Mouse (Mus musculus) hindbrain, embryonic 12.5 days (tissue): ENCODE data around the gene Prss28. TPM values are rescaled to one million over a fixed set of nuclear protein-coding genes. Genes with fewer than 3 reads are reported as not detected.

Experiments
- ATAC-seq: fragments of 200-750 bp; cut with Nextera tagmentation; 2 replicates; pipeline ENCODE4 v1.8.0; 2017; ENCODE audit warnings: moderate TSS enrichment; ENCODE audit not compliant: low FRiP score
- H3K27ac ChIP-seq: fragments of 300-500 bp; sonication (generic); 2 replicates; pipeline ENCODE4 v1.5.1; 2016; ENCODE audit warnings: mild to moderate bottlenecking
- H3K27me3 ChIP-seq: fragments of 300-500 bp; sonication (generic); 2 replicates; pipeline ENCODE4 v1.6.1; 2016; ENCODE audit warnings: mild to moderate bottlenecking
- H3K36me3 ChIP-seq: fragments of 300-500 bp; sonication (generic); 2 replicates; pipeline ENCODE4 v1.6.1; 2016; ENCODE audit warnings: mild to moderate bottlenecking
- H3K4me1 ChIP-seq: fragments of 300-500 bp; sonication (generic); 2 replicates; pipeline ENCODE4 v1.6.1; 2016
- H3K4me2 ChIP-seq: fragments of 300-500 bp; sonication (generic); replicated peaks from 2 replicates; pipeline ENCODE4 v1.6.1; 2016; ENCODE audit warnings: mild to moderate bottlenecking
- H3K4me3 ChIP-seq: fragments of 300-500 bp; sonication (generic); 2 replicates; pipeline ENCODE4 v1.5.1; 2016; ENCODE audit warnings: mild to moderate bottlenecking
- H3K9ac ChIP-seq: fragments of 300-500 bp; sonication (generic); 2 replicates; pipeline ENCODE4 v1.6.1; 2016; ENCODE audit warnings: mild to moderate bottlenecking, moderate library complexity
- H3K9me3 ChIP-seq: fragments of 300-500 bp; sonication (generic); replicated peaks from 2 replicates; pipeline ENCODE4 v1.6.1; 2016; ENCODE audit warnings: mild to moderate bottlenecking
- WGBS: fragments of 180-500 bp; shearing (Covaris S2); methylation state at CpG from one replicate; pipeline ENCODE4 v1.1.7; 2016; 5-methylcytosine and 5-hydroxymethylcytosine counted together
- polyA plus RNA-seq: library from polyadenylated mRNA; unstranded; fragments of >200 nt; fragmentation: Nextera tagmentation; extraction: Ambion mirVana; gene quantifications from 2 replicates; pipeline ENCODE4 v1.2.1, GENCODE M21; 2016

Gene Prss28
- polyA plus RNA-seq, 1 experiment from 2014 or later, result not detected

GRCm38 (mm10) chr17:25361291-25361690 lies 52.8 kb downstream of the Prss28 start:
- H3K36me3 ChIP-seq, result no peaks in the 10 kb centered on the region
- H3K9me3 ChIP-seq, result no peaks in the 10 kb centered on the region
- no peak overlapping the region for H3K9ac ChIP-seq
- H3K27me3 ChIP-seq, result no peaks in the 10 kb centered on the region
- no peak overlapping the region for H3K4me2 ChIP-seq
- H3K4me3 ChIP-seq, result no peak overlapping the region
- H3K4me1 ChIP-seq, result no peaks in the 10 kb centered on the region
- 73% methylated on average over 2 of the region's 2 CpGs for WGBS
- ATAC-seq, result no peak
- no peak overlapping the region for H3K27ac ChIP-seq

Other genes with a start within 250 kb of the Prss28 start
- 8.5 and 9.5 TPM in 2 replicates for gene Tmem204, start 225.1 kb upstream of the Prss28 start, polyA plus RNA-seq
- gene Telo2, start 192.7 kb upstream of the Prss28 start, polyA plus RNA-seq, result 42.5 and 43.2 TPM in 2 replicates
- not detected in 2 replicates for gene Ptx4, start 187.9 kb upstream of the Prss28 start, polyA plus RNA-seq
- gene Clcn7, start 175.3 kb upstream of the Prss28 start, polyA plus RNA-seq, result 24.4 and 26.9 TPM in 2 replicates
- not detected in 2 replicates for gene Ccdc154, start 146.2 kb upstream of the Prss28 start, polyA plus RNA-seq
- not detected in 2 replicates for gene Gm38655, start 133.2 kb upstream of the Prss28 start, polyA plus RNA-seq
- gene BC003965, start 124.1 kb upstream of the Prss28 start, polyA plus RNA-seq, result 33.6 and 34.6 TPM in 2 replicates
- 13.0 and 13.3 TPM in 2 replicates for gene Unkl, start 120.2 kb upstream of the Prss28 start, polyA plus RNA-seq
- gene Gnptg, start 68.5 kb upstream of the Prss28 start, polyA plus RNA-seq, result 59.4 and 59.5 TPM in 2 replicates
- gene Tsr3, start 68.5 kb upstream of the Prss28 start, polyA plus RNA-seq, result 60.0 and 61.8 TPM in 2 replicates
- 5.5 and 5.9 TPM in 2 replicates for gene Baiap3, start 52.3 kb upstream of the Prss28 start, polyA plus RNA-seq
- gene Ube2i, start 34.0 kb upstream of the Prss28 start, polyA plus RNA-seq, result 713 and 760 TPM in 2 replicates
- gene Prss34, start 10.3 kb upstream of the Prss28 start, polyA plus RNA-seq, result not detected in 2 replicates
- not detected in 2 replicates for gene Prss29, start 10.0 kb downstream of the Prss28 start, polyA plus RNA-seq
- gene Tpsab1, start 36.9 kb downstream of the Prss28 start, polyA plus RNA-seq, result not detected in 2 replicates
- gene Tpsb2, start 57.7 kb downstream of the Prss28 start, polyA plus RNA-seq, result not detected in 2 replicates
- 0.86 TPM in 1 of 2 replicates, not detected in the other for gene Tpsg1, start 60.6 kb downstream of the Prss28 start, polyA plus RNA-seq
- 12.5 and 12.7 TPM in 2 replicates for gene Cacna1h, start 125.1 kb downstream of the Prss28 start, polyA plus RNA-seq
- 1.0 and 1.7 TPM in 2 replicates for gene Tekt4, start 146.0 kb downstream of the Prss28 start, polyA plus RNA-seq
- 0.14 TPM in 1 of 2 replicates, not detected in the other for gene Sstr5, start 188.6 kb downstream of the Prss28 start, polyA plus RNA-seq